Mouse (Mus musculus): ENCODE data around the gene Mrto4. TPM values are rescaled to one million over a fixed set of nuclear protein-coding genes. Genes with fewer than 3 reads are reported as not detected.

The Mrto4 gene
- polyA plus RNA-seq, 1 experiment from 2014 or later, result 126 TPM

DNA sequence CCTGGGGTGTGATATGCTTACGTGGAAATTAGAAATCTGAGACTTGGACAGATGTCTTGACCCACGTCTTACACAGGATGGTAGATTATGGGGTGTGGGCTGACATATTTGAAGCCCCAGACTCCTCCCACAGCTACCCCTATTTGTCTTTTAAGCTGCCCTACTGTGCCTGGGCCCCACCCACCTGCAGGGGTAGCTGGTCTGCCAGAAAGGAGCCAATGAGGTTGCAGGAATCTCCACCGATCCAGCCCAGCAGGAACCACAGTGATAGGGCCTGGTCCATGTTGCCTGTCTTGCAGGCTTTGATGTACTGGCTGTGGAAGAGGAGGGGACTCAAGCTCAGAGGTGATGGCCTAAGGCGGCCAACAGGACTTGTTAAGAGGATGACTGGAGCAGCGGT, 50.1 kb downstream of the Mrto4 start:
- no peak overlapping the region for H3K27ac ChIP-seq
- H3K4me1 ChIP-seq, result no peaks in the 10 kb centered on the region
- H3K4me3 ChIP-seq (replicated peaks), result no peak overlapping the region
- WGBS, result 62% methylated on average over 5 of the region's 5 CpGs
- no peak overlapping the region for H3K9ac ChIP-seq
- no peaks in the 10 kb centered on the region for H3K9me3 ChIP-seq
- H3K4me2 ChIP-seq, result no peak overlapping the region
- no peak for ATAC-seq (ENCODE audit: low FRiP score)
- H3K27me3 ChIP-seq, result no peaks in the 10 kb centered on the region
- peaks cover 37% of the 10 kb centered on the region for H3K36me3 ChIP-seq (replicated peaks)

DNA sequence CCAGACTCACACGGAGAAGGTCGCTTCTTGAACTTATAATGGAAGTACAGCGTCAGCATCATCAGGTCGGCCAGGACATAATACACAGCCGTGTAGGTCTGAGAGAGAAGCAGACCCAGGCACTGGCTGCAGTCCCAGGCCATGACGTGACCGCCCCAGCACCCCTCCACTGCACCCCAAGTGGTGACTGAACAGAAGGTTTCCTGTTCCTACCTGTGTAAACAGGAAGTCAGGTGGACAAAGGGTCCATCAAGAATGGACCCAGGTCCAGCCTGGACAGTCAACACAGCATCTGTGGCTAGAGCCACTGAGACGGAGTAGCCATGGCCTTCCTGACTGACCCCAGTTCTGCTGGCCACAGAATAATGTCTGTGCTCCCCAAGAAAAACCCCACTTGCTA, 50.6 kb downstream of the Mrto4 start:
- H3K27me3 ChIP-seq, result no peaks in the 10 kb centered on the region
- peaks cover 37% of the 10 kb centered on the region for H3K36me3 ChIP-seq (replicated peaks)
- no peak for ATAC-seq (ENCODE audit: low FRiP score)
- no peak overlapping the region for H3K9ac ChIP-seq
- no peaks in the 10 kb centered on the region for H3K4me1 ChIP-seq
- no peak overlapping the region for H3K4me2 ChIP-seq
- H3K27ac ChIP-seq, result no peak overlapping the region
- no peaks in the 10 kb centered on the region for H3K9me3 ChIP-seq
- WGBS, result 87% methylated on average over 8 of the region's 8 CpGs
- H3K4me3 ChIP-seq (replicated peaks), result no peak overlapping the region

DNA sequence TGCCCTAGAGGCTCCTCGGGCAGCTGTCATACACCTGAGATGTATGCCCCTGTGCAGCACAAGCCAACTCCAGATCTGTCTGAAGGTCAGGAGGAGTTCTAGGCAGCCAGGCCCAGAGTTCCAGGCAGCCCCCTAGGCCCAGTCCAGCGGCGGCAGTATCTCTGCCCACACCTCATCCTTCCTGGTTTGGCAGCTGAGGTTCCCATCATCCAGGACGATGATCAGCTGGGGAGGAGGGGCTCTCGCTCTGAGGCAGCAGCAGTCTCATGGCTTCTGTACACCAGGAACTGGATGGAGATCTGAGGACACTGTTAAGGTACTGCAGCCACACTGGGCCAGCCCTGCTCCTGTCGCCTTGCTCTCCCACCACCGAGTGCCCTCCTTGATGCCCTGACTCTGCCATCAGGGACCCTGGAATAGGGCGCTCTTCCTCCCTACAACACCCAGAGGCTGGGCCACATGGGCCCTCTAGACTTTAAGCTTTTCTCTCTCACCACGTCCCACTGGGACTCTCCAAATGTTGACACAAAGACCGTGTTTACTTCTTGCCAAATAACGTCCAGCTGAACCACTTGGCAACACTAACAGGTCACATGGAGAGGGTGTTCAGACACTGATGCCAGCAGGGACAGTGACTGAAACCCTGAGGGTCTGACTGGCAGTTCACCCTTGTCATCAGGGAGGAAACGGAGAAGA, 53.6 kb downstream of the Mrto4 start:
- Histone ChIP-seq H3K9ac (no peak overlapping the region), H3K4me3 (replicated peaks) (no peak overlapping the region)
- WGBS, result 88% methylated on average over 12 of the region's 12 CpGs

DNA sequence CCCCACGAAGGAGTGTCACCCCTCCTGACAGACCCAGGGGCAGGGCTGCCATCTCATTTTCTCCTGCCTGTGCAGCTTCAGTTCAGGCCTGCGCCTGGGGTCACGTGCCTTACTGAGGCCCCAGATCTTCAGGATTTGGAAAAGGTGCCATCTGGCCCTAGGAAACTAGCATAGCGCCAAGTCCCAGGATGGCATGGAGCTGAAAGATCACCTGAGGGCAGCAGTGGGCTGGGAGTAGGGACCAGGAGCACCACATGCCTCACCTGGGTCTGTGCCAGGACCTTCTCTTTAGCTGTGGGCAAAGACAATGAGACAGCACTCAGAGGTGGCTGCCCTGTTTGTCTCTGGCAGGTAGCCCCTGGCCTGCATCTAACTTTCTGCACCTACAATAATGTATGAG, 54.8 kb downstream of the Mrto4 start:
- Histone ChIP-seq H3K36me3 (replicated peaks) (peaks cover 33% of the 10 kb centered on the region), H3K4me1 (no peaks in the 10 kb centered on the region), H3K4me3 (replicated peaks) (no peak overlapping the region), H3K9me3 (no peaks in the 10 kb centered on the region), H3K27ac (no peak overlapping the region), H3K27me3 (no peaks in the 10 kb centered on the region), H3K9ac (no peak overlapping the region), H3K4me2 (no peak overlapping the region)
- 90% methylated on average over 4 of the region's 4 CpGs for WGBS
- no peak for ATAC-seq (ENCODE audit: low FRiP score)

More for the DNA sequence above, 53.6 kb downstream of the Mrto4 start:
- Histone ChIP-seq H3K9me3 (no peaks in the 10 kb centered on the region), H3K27ac (no peak overlapping the region), H3K27me3 (no peaks in the 10 kb centered on the region), H3K4me2 (no peak overlapping the region), H3K4me1 (no peaks in the 10 kb centered on the region), H3K36me3 (replicated peaks) (peaks cover 33% of the 10 kb centered on the region)
- no peak for ATAC-seq (ENCODE audit: low FRiP score)

Small RNA genes within 50 kb of the gene (microRNA-seq; reads per million reads assigned to microRNA genes)
- gene Gm24245 (2.9 reads per million, percentile 6 among the genes with 10 or more reads in this experiment), gene Gm25732 (1.5 reads per million)

Other genes starting within 250 kb of the Mrto4 start
- gene Minos1, start 221.5 kb downstream of the Mrto4 start, polyA plus RNA-seq (2016; fragmentation: Nextera tagmentation; extraction: Ambion mirVana), result 416 and 438 TPM in 2 replicates
- gene Capzb, start 159.7 kb downstream of the Mrto4 start, polyA plus RNA-seq (2016; fragmentation: Nextera tagmentation; extraction: Ambion mirVana), result 307 and 312 TPM in 2 replicates
- 11.6 and 12.5 TPM in 2 replicates for gene Pqlc2, start 41.9 kb downstream of the Mrto4 start, polyA plus RNA-seq (2016; fragmentation: Nextera tagmentation; extraction: Ambion mirVana)
- 70.7 and 78.1 TPM in 2 replicates for gene Akr7a5, start 41.8 kb downstream of the Mrto4 start, polyA plus RNA-seq (2016; fragmentation: Nextera tagmentation; extraction: Ambion mirVana)
- 34.9 and 35.6 TPM in 2 replicates for gene Emc1, start within 50 bp of the Mrto4 start, polyA plus RNA-seq (2016; fragmentation: Nextera tagmentation; extraction: Ambion mirVana)
- 76.0 and 81.5 TPM in 2 replicates for gene Ubr4, start within 50 bp of the Mrto4 start, polyA plus RNA-seq (2016; fragmentation: Nextera tagmentation; extraction: Ambion mirVana)
- gene Iffo2, start 178.0 kb upstream of the Mrto4 start, polyA plus RNA-seq (2016; fragmentation: Nextera tagmentation; extraction: Ambion mirVana), result 3.3 and 4.5 TPM in 2 replicates

Measured in forebrain, embryonic 12.5 days (tissue).